Mouse (Mus musculus): ENCODE data around the gene Mrps18a. TPM values are rescaled to one million over a fixed set of nuclear protein-coding genes. Genes with fewer than 3 reads are reported as not detected.
A peak's percentile ranks its signal among the peaks of the same experiment; 100 is the strongest.

Gene Mrps18a
- total and polyA plus RNA-seq, 3 experiments, result 99.4 to 140 (median 128) TPM

- no peaks in the 10 kb centered on the region for H3K79me2 ChIP-seq (replicated peaks; ENCODE audit: control insufficient read depth, insufficient read depth, low read length)
- no peak for DNase-seq
- TF ChIP-seq CTCF (IDR thresholded peaks at IDR 0.05) (no peak), POLR2A (IDR thresholded peaks at IDR 0.05; ENCODE audit: insufficient read depth, low read depth, low read length) (no peak), EP300 (IDR thresholded peaks at IDR 0.05; ENCODE audit: insufficient read depth, low read depth, low read length) (no peak)
- H3K36me3 ChIP-seq (ENCODE audit: control insufficient read depth, insufficient read depth, low read length), result no peaks in the 10 kb centered on the region; the same call in 1 of the 2 replicates
- H3K4me1 ChIP-seq (ENCODE audit: control insufficient read depth, insufficient read depth, low read length), result peaks cover 11% of the 10 kb centered on the region
- no peaks in the 10 kb centered on the region for H3K27me3 ChIP-seq (ENCODE audit: control insufficient read depth, insufficient read depth, low read length)
- 82% methylated on average over 12 of the region's 12 CpGs for whole genome bisulfite sequencing
- no peak overlapping the region for H3K4me3 ChIP-seq
- no peak overlapping the region for H3K9ac ChIP-seq (ENCODE audit: low read depth, low read length)
- intact Hi-C loops (cut with DNase I), result loop anchor here (5.0 to 10.0 kb wide), 2 partner anchors 37 to 431 kb away; partner anchors contain the start of genes 1600014C23Rik, Polh and Xpo5
- H3K27ac ChIP-seq, result no peak overlapping the region
Measured at GRCm38 (mm10) chr17:46165460-46165859, 54.7 kb downstream of the Mrps18a start.

GRCm38 (mm10) chr17:46166270-46166669 lies 55.5 kb downstream of the Mrps18a start:
- H3K27ac ChIP-seq, result peak overlapping the region; percentile 66; the same call in 1 of the 2 replicates
- DNase-seq, result no peak
- 51% methylated on average over 5 of the region's 5 CpGs for WGBS
- H3K79me2 ChIP-seq (replicated peaks; ENCODE audit: control insufficient read depth, insufficient read depth, low read length), result no peaks in the 10 kb centered on the region
- peaks cover 11% of the 10 kb centered on the region for H3K4me1 ChIP-seq (ENCODE audit: control insufficient read depth, insufficient read depth, low read length)
- no peak overlapping the region for H3K9ac ChIP-seq (ENCODE audit: low read depth, low read length)
- no peaks in the 10 kb centered on the region; the same call in 1 of the 2 replicates for H3K36me3 ChIP-seq (ENCODE audit: control insufficient read depth, insufficient read depth, low read length)
- H3K4me3 ChIP-seq, result no peak overlapping the region
- H3K27me3 ChIP-seq (ENCODE audit: control insufficient read depth, insufficient read depth, low read length), result no peaks in the 10 kb centered on the region
- intact Hi-C loops (cut with DNase I), result loop anchor here (5.0 to 10.0 kb wide), 2 partner anchors 36 to 431 kb away; partner anchors contain the start of genes 1600014C23Rik, Polh and Xpo5
- TF ChIP-seq POLR2A (IDR thresholded peaks at IDR 0.05; ENCODE audit: insufficient read depth, low read depth, low read length) (no peak), CTCF (IDR thresholded peaks at IDR 0.05) (no peak), EP300 (IDR thresholded peaks at IDR 0.05; ENCODE audit: insufficient read depth, low read depth, low read length) (no peak)

- DNase-seq, result peak in 1 of 2 experiments; percentile 22
- TF ChIP-seq POLR2A (IDR thresholded peaks at IDR 0.05; ENCODE audit: insufficient read depth, low read depth, low read length) (0 out of 2 replicates have a peak, but pooled peaks have one; percentile 6), CTCF (IDR thresholded peaks at IDR 0.05) (peak; percentile 72), EP300 (IDR thresholded peaks at IDR 0.05; ENCODE audit: insufficient read depth, low read depth, low read length) (peak; percentile 27; the same call in 1 of the 2 replicates)
- peaks cover 8% of the 10 kb centered on the region for H3K4me1 ChIP-seq (ENCODE audit: control insufficient read depth, insufficient read depth, low read length)
- H3K79me2 ChIP-seq (replicated peaks; ENCODE audit: control insufficient read depth, insufficient read depth, low read length), result no peaks in the 10 kb centered on the region
- H3K27me3 ChIP-seq (ENCODE audit: control insufficient read depth, insufficient read depth, low read length), result no peaks in the 10 kb centered on the region
- 77% methylated on average over 11 of the region's 11 CpGs for WGBS
- H3K36me3 ChIP-seq (ENCODE audit: control insufficient read depth, insufficient read depth, low read length), result no peaks in the 10 kb centered on the region; the same call in 1 of the 2 replicates
- H3K27ac ChIP-seq, result peak overlapping the region; percentile 66
- intact Hi-C loops (cut with DNase I), result loop anchor here (5.0 to 10.0 kb wide), 2 partner anchors 35 to 432 kb away; partner anchors contain the start of genes 1600014C23Rik, Polh and Xpo5
- H3K9ac ChIP-seq (ENCODE audit: low read depth, low read length), result 0 out of 2 replicates have a peak overlapping the region, but pooled peaks have one; percentile 19
- no peak overlapping the region for H3K4me3 ChIP-seq
Measured at GRCm38 (mm10) chr17:46167014-46167413, 56.2 kb downstream of the Mrps18a start.

- peak in 1 of 2 experiments; percentile 23 for DNase-seq
Measured at GRCm38 (mm10) chr17:46168318-46168717, 57.5 kb downstream of the Mrps18a start.

GRCm38 (mm10) chr17:46168768-46169167 lies 58.0 kb downstream of the Mrps18a start:
- no peaks in the 10 kb centered on the region for H3K27me3 ChIP-seq (ENCODE audit: control insufficient read depth, insufficient read depth, low read length)
- no peaks in the 10 kb centered on the region for H3K79me2 ChIP-seq (replicated peaks; ENCODE audit: control insufficient read depth, insufficient read depth, low read length)
- intact Hi-C loops (cut with DNase I), result loop anchor here (5.0 to 10.0 kb wide), 2 partner anchors 34 to 434 kb away; partner anchors contain the start of genes 1600014C23Rik, Polh and Xpo5
- H3K27ac ChIP-seq, result peak overlapping the region; percentile 20
- TF ChIP-seq POLR2A (IDR thresholded peaks at IDR 0.05; ENCODE audit: insufficient read depth, low read depth, low read length), result no peak
- no peak for TF ChIP-seq CTCF (IDR thresholded peaks at IDR 0.05)
- no peak for TF ChIP-seq EP300 (IDR thresholded peaks at IDR 0.05; ENCODE audit: insufficient read depth, low read depth, low read length)
- no peaks in the 10 kb centered on the region; the same call in 1 of the 2 replicates for H3K36me3 ChIP-seq (ENCODE audit: control insufficient read depth, insufficient read depth, low read length)
- 68% methylated on average over 5 of the region's 5 CpGs for WGBS
- no peak overlapping the region for H3K9ac ChIP-seq (ENCODE audit: low read depth, low read length)
- peaks cover 3% of the 10 kb centered on the region for H3K4me1 ChIP-seq (ENCODE audit: control insufficient read depth, insufficient read depth, low read length)
- no peak overlapping the region for H3K4me3 ChIP-seq
- DNase-seq, result peak in 1 of 2 experiments; percentile 21

More at GRCm38 (mm10) chr17:46168318-46168717, 57.5 kb downstream of the Mrps18a start:
- Histone ChIP-seq H3K27me3 (ENCODE audit: control insufficient read depth, insufficient read depth, low read length) (no peaks in the 10 kb centered on the region), H3K79me2 (replicated peaks; ENCODE audit: control insufficient read depth, insufficient read depth, low read length) (no peaks in the 10 kb centered on the region), H3K4me1 (ENCODE audit: control insufficient read depth, insufficient read depth, low read length) (peaks cover 5% of the 10 kb centered on the region), H3K27ac (peak overlapping the region; percentile 20), H3K4me3 (no peak overlapping the region), H3K9ac (ENCODE audit: low read depth, low read length) (no peak overlapping the region), H3K36me3 (ENCODE audit: control insufficient read depth, insufficient read depth, low read length) (no peaks in the 10 kb centered on the region; the same call in 1 of the 2 replicates)
- WGBS, result 13% methylated on average over 5 of the region's 5 CpGs
- intact Hi-C loops (cut with DNase I), result loop anchor here (5.0 to 10.0 kb wide), 2 partner anchors 34 to 434 kb away; partner anchors contain the start of genes 1600014C23Rik, Polh and Xpo5
- TF ChIP-seq POLR2A (IDR thresholded peaks at IDR 0.05; ENCODE audit: insufficient read depth, low read depth, low read length), result no peak
- no peak for TF ChIP-seq CTCF (IDR thresholded peaks at IDR 0.05)
- no peak for TF ChIP-seq EP300 (IDR thresholded peaks at IDR 0.05; ENCODE audit: insufficient read depth, low read depth, low read length)

GRCm38 (mm10) chr17:46170538-46170937 lies 59.8 kb downstream of the Mrps18a start:
- Histone ChIP-seq H3K4me3 (no peak overlapping the region), H3K36me3 (ENCODE audit: control insufficient read depth, insufficient read depth, low read length) (no peaks in the 10 kb centered on the region; the same call in 1 of the 2 replicates), H3K4me1 (ENCODE audit: control insufficient read depth, insufficient read depth, low read length) (peaks cover 3% of the 10 kb centered on the region), H3K27ac (no peak overlapping the region), H3K27me3 (ENCODE audit: control insufficient read depth, insufficient read depth, low read length) (no peaks in the 10 kb centered on the region), H3K79me2 (replicated peaks; ENCODE audit: control insufficient read depth, insufficient read depth, low read length) (no peaks in the 10 kb centered on the region), H3K9ac (ENCODE audit: low read depth, low read length) (no peak overlapping the region)
- TF ChIP-seq EP300 (IDR thresholded peaks at IDR 0.05; ENCODE audit: insufficient read depth, low read depth, low read length) (0 out of 2 replicates have a peak, but pooled peaks have one; percentile 17), CTCF (IDR thresholded peaks at IDR 0.05) (peak; percentile 82), POLR2A (IDR thresholded peaks at IDR 0.05; ENCODE audit: insufficient read depth, low read depth, low read length) (no peak)
- intact Hi-C loops (cut with DNase I), result no loop called here
- 78% methylated on average over 3 of the region's 3 CpGs for WGBS
- DNase-seq, result no peak

Other genes starting within 250 kb of the Mrps18a start
- gene Vegfa, start 78.6 kb upstream of the Mrps18a start, total RNA-seq (2021), result 100 to 1,000 TPM; 207 to 328 TPM
- gene Vegfa, start 78.6 kb upstream of the Mrps18a start, polyA plus RNA-seq (2012; rRNA removed), result 384 and 618 TPM in 2 replicates
- gene Rsph9, start 33.2 kb downstream of the Mrps18a start, total RNA-seq (2021), result 1 to 10 TPM; 1.0 to 1.4 TPM
- gene Rsph9, start 33.2 kb downstream of the Mrps18a start, polyA plus RNA-seq (2012; rRNA removed), result 1.7 and 2.4 TPM in 2 replicates
- 10 to 100 TPM; 17.1 to 24.1 TPM for gene Mad2l1bp, start 42.6 kb downstream of the Mrps18a start, total RNA-seq (2021)
- gene Mad2l1bp, start 42.6 kb downstream of the Mrps18a start, polyA plus RNA-seq (2012; rRNA removed), result 21.0 and 27.1 TPM in 2 replicates
- 10 to 100 TPM; 55.2 to 57.3 TPM for gene Gtpbp2, start 50.0 kb downstream of the Mrps18a start, total RNA-seq (2021)
- 94.4 and 132 TPM in 2 replicates for gene Gtpbp2, start 50.0 kb downstream of the Mrps18a start, polyA plus RNA-seq (2012; rRNA removed)
- gene Polh, start 91.7 kb downstream of the Mrps18a start, total RNA-seq (2021), result 1 to 10 TPM; 8.2 to 8.3 TPM
- gene Polh, start 91.7 kb downstream of the Mrps18a start, polyA plus RNA-seq (2012; rRNA removed), result 3.5 and 4.6 TPM in 2 replicates
- gene Xpo5, start 91.8 kb downstream of the Mrps18a start, total RNA-seq (2021), result 10 to 100 TPM; 21.5 to 22.0 TPM
- gene Xpo5, start 91.8 kb downstream of the Mrps18a start, polyA plus RNA-seq (2012; rRNA removed), result 14.2 and 21.5 TPM in 2 replicates
- gene Polr1c, start 137.1 kb downstream of the Mrps18a start, total RNA-seq (2021), result 10 to 100 TPM; 20.2 to 24.7 TPM
- gene Polr1c, start 137.1 kb downstream of the Mrps18a start, polyA plus RNA-seq (2012; rRNA removed), result 19.1 and 25.8 TPM in 2 replicates
- gene Yipf3, start 137.1 kb downstream of the Mrps18a start, total RNA-seq (2021), result 10 to 100 TPM; 72.4 to 82.8 TPM
- gene Yipf3, start 137.1 kb downstream of the Mrps18a start, polyA plus RNA-seq (2012; rRNA removed), result 136 and 142 TPM in 2 replicates
- under 1 TPM; 0.21 to 0.34 TPM for gene Lrrc73, start 142.5 kb downstream of the Mrps18a start, total RNA-seq (2021)
- 0.59 and 0.70 TPM in 2 replicates for gene Lrrc73, start 142.5 kb downstream of the Mrps18a start, polyA plus RNA-seq (2012; rRNA removed)
- 10 to 100 TPM; 28.3 to 34.7 TPM for gene Tjap1, start 172.0 kb downstream of the Mrps18a start, total RNA-seq (2021)
- gene Tjap1, start 172.0 kb downstream of the Mrps18a start, polyA plus RNA-seq (2012; rRNA removed), result 35.8 and 39.1 TPM in 2 replicates
- gene Dlk2, start 186.4 kb downstream of the Mrps18a start, total RNA-seq (2021), result under 1 TPM; 0.23 to 0.39 TPM
- gene Dlk2, start 186.4 kb downstream of the Mrps18a start, polyA plus RNA-seq (2012; rRNA removed), result 0.35 and 0.74 TPM in 2 replicates
- 1 to 10 TPM; 3.9 to 4.0 TPM for gene Abcc10, start 217.4 kb downstream of the Mrps18a start, total RNA-seq (2021)
- 9.1 and 13.4 TPM in 2 replicates for gene Abcc10, start 217.4 kb downstream of the Mrps18a start, polyA plus RNA-seq (2012; rRNA removed)